Mouse (Mus musculus): ENCODE results near the gene Axin2. TPM values are rescaled to one million over a fixed set of nuclear protein-coding genes. Genes with fewer than 3 reads are reported as not detected.

Gene Axin2
- total and polyA plus RNA-seq, 3 experiments, result 14.2 to 29.9 (median 16.6) TPM

GRCm38 (mm10) chr11:108983409-108984064 lies 63.4 kb downstream of the Axin2 start:
- TF ChIP-seq TBP (conservative IDR thresholded peaks at IDR 0.05; ENCODE audit: low read depth, low read length), result no peak
- no peak for TF ChIP-seq MAX (IDR thresholded peaks at IDR 0.05; ENCODE audit: low read length)
- no peak for TF ChIP-seq ELF1 (IDR thresholded peaks at IDR 0.05; ENCODE audit: low read depth, low read length)
- TF ChIP-seq E2F4 (IDR thresholded peaks at IDR 0.05; ENCODE audit: insufficient replicate concordance, low read depth, low read length), result no peak
- TF ChIP-seq MEF2A (IDR thresholded peaks at IDR 0.05; ENCODE audit: borderline replicate concordance, low read depth, low read length), result no peak
- no peak for TF ChIP-seq ETS1 (conservative IDR thresholded peaks at IDR 0.05; ENCODE audit: low read depth, low read length)
- Histone ChIP-seq H3K27me3 (replicated peaks) (peaks cover 1% of the 10 kb centered on the region), H3K36me3 (replicated peaks in 1 of 2; ENCODE audit: control insufficient read depth in 1 of 2, insufficient read depth in 1 of 2, low read length in 1 of 2) (no peaks in the 10 kb centered on the region), H3K4me1 (ENCODE audit: control insufficient read depth in 1 of 2, insufficient read depth in 2 of 2) (peaks cover 13 to 43% of the 10 kb centered on the region in 2 experiments), H3K9me3 (replicated peaks; ENCODE audit: low read length) (no peaks in the 10 kb centered on the region), H3K79me2 (replicated peaks; ENCODE audit: control insufficient read depth, extremely low read depth, insufficient read depth, poor library complexity, severe bottlenecking) (no peaks in the 10 kb centered on the region), H3K4me3 (replicated peaks in 1 of 3; ENCODE audit: low read depth in 2 of 3, low read length in 2 of 3, poor library complexity in 1 of 3) (no peak overlapping the region), H3K9ac (ENCODE audit: insufficient read depth, low read depth) (no peak overlapping the region), H3K4me2 (ENCODE audit: insufficient read depth, low read depth, poor library complexity, severe bottlenecking) (no peak overlapping the region), H3K27ac (ENCODE audit: insufficient read depth, low read depth) (no peak overlapping the region)
- DNase-seq (ENCODE audit: extremely low read depth), result no peak
- in situ Hi-C loops (cut with MboI; ENCODE audit: low pct_ligation_motif_present, low pct_unique_long_range_greater_than_20kb, low sequenced_read_pairs), result no loop called here
- dilution Hi-C loops (cut with MboI; ENCODE audit: extremely low pct_ligation_motif_present, extremely low pct_unique_long_range_greater_than_20kb, low sequenced_read_pairs), result no loop called here

- dilution Hi-C loops (cut with MboI; ENCODE audit: extremely low pct_ligation_motif_present, extremely low pct_unique_long_range_greater_than_20kb, low sequenced_read_pairs) (no loop called here), in situ Hi-C loops (cut with MboI; ENCODE audit: low pct_ligation_motif_present, low pct_unique_long_range_greater_than_20kb, low sequenced_read_pairs) (no loop called here)
- H3K27ac ChIP-seq (ENCODE audit: insufficient read depth, low read depth), result no peak overlapping the region
- peak; percentile 56 for DNase-seq (ENCODE audit: extremely low read depth)
- no peak overlapping the region for H3K4me3 ChIP-seq (replicated peaks in 1 of 3; ENCODE audit: low read depth in 2 of 3, low read length in 2 of 3, poor library complexity in 1 of 3)
- no peaks in the 10 kb centered on the region for H3K9me3 ChIP-seq (replicated peaks; ENCODE audit: low read length)
- H3K27me3 ChIP-seq (replicated peaks), result peaks cover 1% of the 10 kb centered on the region
- H3K36me3 ChIP-seq (replicated peaks in 1 of 2; ENCODE audit: control insufficient read depth in 1 of 2, insufficient read depth in 1 of 2, low read length in 1 of 2), result no peaks in the 10 kb centered on the region
- peaks cover 13 to 46% of the 10 kb centered on the region in 2 experiments for H3K4me1 ChIP-seq (ENCODE audit: control insufficient read depth in 1 of 2, insufficient read depth in 2 of 2)
- H3K4me2 ChIP-seq (ENCODE audit: insufficient read depth, low read depth, poor library complexity, severe bottlenecking), result no peak overlapping the region
- H3K9ac ChIP-seq (ENCODE audit: insufficient read depth, low read depth), result no peak overlapping the region
- H3K79me2 ChIP-seq (replicated peaks; ENCODE audit: control insufficient read depth, extremely low read depth, insufficient read depth, poor library complexity, severe bottlenecking), result no peaks in the 10 kb centered on the region
- TF ChIP-seq USF1 (IDR thresholded peaks at IDR 0.05; ENCODE audit: low read depth, low read length), result no peak
- TF ChIP-seq RAD21 (IDR thresholded peaks at IDR 0.05; ENCODE audit: low read depth, low read length), result no peak
- TF ChIP-seq MAZ (IDR thresholded peaks at IDR 0.05; ENCODE audit: low read depth, low read length), result no peak
- 0 out of 2 replicates have a peak, but pooled peaks have one; percentile 34 for TF ChIP-seq MEF2A (IDR thresholded peaks at IDR 0.05; ENCODE audit: borderline replicate concordance, low read depth, low read length)
- TF ChIP-seq RCOR1 (conservative IDR thresholded peaks at IDR 0.05; ENCODE audit: low read depth, low read length), result no peak
- peak; percentile 8; the same call in 1 of the 2 replicates for TF ChIP-seq SMC3 (IDR thresholded peaks at IDR 0.05; ENCODE audit: low read depth, low read length)
- no peak for TF ChIP-seq GABPA (IDR thresholded peaks at IDR 0.05; ENCODE audit: insufficient replicate concordance, low read depth, low read length)
- no peak for TF ChIP-seq TBP (conservative IDR thresholded peaks at IDR 0.05; ENCODE audit: low read depth, low read length)
- no peak for TF ChIP-seq JUND (conservative IDR thresholded peaks at IDR 0.05; ENCODE audit: low read depth, low read length)
- TF ChIP-seq PAX5 (IDR thresholded peaks at IDR 0.05; ENCODE audit: low read length), result no peak
- TF ChIP-seq EP300 (IDR thresholded peaks at IDR 0.05; ENCODE audit: low read length), result peak; percentile 46; the same call in 1 of the 2 replicates
- no peak for TF ChIP-seq POLR2A (IDR thresholded peaks at IDR 0.05; ENCODE audit: low read depth, low read length)
- TF ChIP-seq ZNF384 (IDR thresholded peaks at IDR 0.05; ENCODE audit: low read depth, low read length), result no peak
- 0 out of 2 replicates have a peak, but pooled peaks have one; percentile 35 for TF ChIP-seq CHD2 (IDR thresholded peaks at IDR 0.05; ENCODE audit: low read length)
- TF ChIP-seq MYC (IDR thresholded peaks at IDR 0.05; ENCODE audit: low read depth, low read length), result no peak
- no peak for TF ChIP-seq NELFE (IDR thresholded peaks at IDR 0.05; ENCODE audit: low read depth, low read length)
- no peak for TF ChIP-seq ZKSCAN1 (IDR thresholded peaks at IDR 0.05; ENCODE audit: borderline replicate concordance, low read depth, low read length)
- peak; percentile 12; the same call in 1 of the 2 replicates for TF ChIP-seq SIN3A (IDR thresholded peaks at IDR 0.05; ENCODE audit: low read length)
- no peak for TF ChIP-seq ELF1 (IDR thresholded peaks at IDR 0.05; ENCODE audit: low read depth, low read length)
- 0 out of 2 replicates have a peak, but pooled peaks have one; percentile 5 for TF ChIP-seq BHLHE40 (IDR thresholded peaks at IDR 0.05; ENCODE audit: low read depth, low read length)
- TF ChIP-seq CHD1 (IDR thresholded peaks at IDR 0.05; ENCODE audit: low read depth, low read length), result no peak
- TF ChIP-seq ZMIZ1 (IDR thresholded peaks at IDR 0.05; ENCODE audit: low read depth, low read length), result no peak
- no peak for TF ChIP-seq MXI1 (IDR thresholded peaks at IDR 0.05; ENCODE audit: low read depth, low read length)
- 0 out of 2 replicates have a peak, but pooled peaks have one; percentile 19 for TF ChIP-seq ETS1 (conservative IDR thresholded peaks at IDR 0.05; ENCODE audit: low read depth, low read length)
- TF ChIP-seq MAFK (IDR thresholded peaks at IDR 0.05; ENCODE audit: insufficient replicate concordance, low read length), result no peak
- 0 out of 2 replicates have a peak, but pooled peaks have one; percentile 24 for TF ChIP-seq MAX (IDR thresholded peaks at IDR 0.05; ENCODE audit: low read length)
- no peak for TF ChIP-seq E2F4 (IDR thresholded peaks at IDR 0.05; ENCODE audit: insufficient replicate concordance, low read depth, low read length)
- no peak for TF ChIP-seq JUN (IDR thresholded peaks at IDR 0.05; ENCODE audit: insufficient read depth, low read depth, low read length)
- TF ChIP-seq IRF4 (IDR thresholded peaks at IDR 0.05; ENCODE audit: low read depth, low read length), result peak; percentile 49; the same call in 1 of the 2 replicates
These were observed 64.7 kb downstream of the Axin2 start for GRCm38 (mm10) chr11:108984711-108985419.
